Mouse (Mus musculus) neutrophil, adult 5-6 weeks (primary cell): ENCODE results near the gene Cacnb4. TPM values are rescaled to one million over a fixed set of nuclear protein-coding genes. Genes with fewer than 3 reads are reported as not detected.

Experiments
- ATAC-seq: fragments of 151-379, 151-347 bp; 2 replicates; pipeline ENCODE4 v1.8.0; 2017; ENCODE audit warnings: mild to moderate bottlenecking, moderate TSS enrichment; ENCODE audit not compliant: insufficient number of reproducible peaks, poor library complexity, low FRiP score, severe bottlenecking; ENCODE audit errors: extremely low read depth
- total RNA-seq: library from RNA; stranded (forward); fragments of 200-1000 nt; gene quantifications from 2 replicates; pipeline ENCODE4 v1.2.3, GENCODE M21; 2017

Cacnb4 gene
- total RNA-seq, 1 experiment from 2014 or later = 0.12 TPM

GRCm38 (mm10) chr2:52412524-52413037, 264.1 kb downstream of the Cacnb4 start:
- ATAC-seq = no peak

DNA sequence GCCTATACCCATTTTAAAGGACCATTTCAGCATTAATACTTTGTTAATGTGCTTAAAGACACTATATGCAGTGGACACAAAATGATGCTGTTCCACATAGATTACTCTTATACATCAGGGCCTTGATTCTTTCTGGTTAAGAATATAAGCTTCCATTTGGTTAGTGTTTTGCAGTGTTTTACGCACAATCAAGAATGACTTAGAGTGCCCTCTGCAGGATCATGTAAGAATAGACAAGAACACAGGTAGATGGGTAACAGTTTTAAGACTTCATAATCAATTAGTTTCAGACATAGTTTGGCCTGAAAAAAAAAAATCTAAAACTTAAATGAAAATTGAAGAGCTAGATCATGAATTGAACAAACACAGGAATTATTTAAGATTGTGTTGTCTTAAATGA, 270.2 kb downstream of the Cacnb4 start:
- 0 out of 2 replicates have a peak, but pooled peaks have one; percentile 41 for ATAC-seq

DNA sequence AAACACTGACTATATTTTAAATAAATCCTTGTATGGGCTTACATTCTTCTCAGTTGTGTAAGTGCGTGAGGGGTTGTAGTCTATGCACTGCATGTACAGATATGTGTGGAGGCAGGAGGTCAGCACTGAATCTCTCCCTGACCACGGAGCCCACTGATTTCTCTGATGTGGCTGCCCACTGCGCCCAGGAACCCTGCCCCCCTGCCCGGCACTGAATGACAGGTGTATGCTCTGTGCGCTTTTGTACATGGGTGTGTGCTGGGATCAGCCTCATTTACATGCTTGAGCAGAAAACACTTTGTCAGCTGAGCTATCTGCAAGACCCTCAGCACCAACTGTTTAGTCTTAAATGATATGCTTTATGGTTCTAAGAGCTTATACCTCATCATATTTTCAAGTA, 271.4 kb downstream of the Cacnb4 start:
- no peak for ATAC-seq

GRCm38 (mm10) chr2:52394529-52394928, 282.1 kb downstream of the Cacnb4 start:
- ATAC-seq = no peak

DNA sequence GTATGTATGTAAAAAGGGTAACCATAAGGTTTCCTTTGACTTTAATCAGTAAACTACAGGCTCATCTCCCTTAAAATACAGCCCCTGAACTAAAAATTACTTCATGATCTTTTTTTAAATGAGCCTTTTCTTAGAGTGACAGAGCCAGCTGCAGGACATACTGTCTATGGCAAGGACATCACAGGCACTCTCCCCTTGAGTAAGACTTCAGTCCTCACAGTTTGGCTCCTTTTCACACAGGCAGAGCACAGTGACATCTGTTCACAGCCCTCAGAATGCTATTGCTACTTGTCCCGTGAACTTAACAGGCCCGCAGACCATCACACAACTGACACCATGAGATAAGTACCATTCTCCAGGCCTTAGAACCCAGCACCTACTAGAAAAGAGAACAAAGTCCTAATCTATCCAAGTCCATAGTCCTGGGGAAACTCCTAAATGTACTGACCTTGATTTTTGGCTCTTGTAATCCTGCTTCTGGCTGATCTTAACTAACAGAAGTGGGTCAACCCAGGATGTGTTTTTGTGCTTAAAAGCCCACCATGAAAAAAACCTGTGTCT, 286.1 kb downstream of the Cacnb4 start:
- no peak for ATAC-seq

DNA sequence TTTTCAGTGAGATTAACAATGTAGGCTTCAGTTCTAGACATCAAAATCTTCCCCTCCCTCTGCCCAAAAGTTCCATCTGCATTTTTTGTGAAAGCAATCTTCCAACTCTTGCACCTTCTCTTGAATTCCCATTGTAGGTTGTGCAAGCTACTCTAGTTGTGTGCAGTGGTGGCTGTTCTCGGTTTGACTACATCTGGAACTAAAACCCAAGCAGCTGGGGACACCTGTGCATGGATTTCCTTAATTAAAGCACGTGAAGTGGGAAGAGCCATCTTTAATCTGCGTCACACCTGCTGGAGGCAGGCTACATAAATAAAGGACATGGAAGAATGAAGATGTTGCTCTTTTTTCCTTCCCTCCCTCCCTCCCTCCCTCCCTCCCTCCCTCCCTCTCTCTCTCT, 286.7 kb downstream of the Cacnb4 start:
- ATAC-seq = no peak

DNA sequence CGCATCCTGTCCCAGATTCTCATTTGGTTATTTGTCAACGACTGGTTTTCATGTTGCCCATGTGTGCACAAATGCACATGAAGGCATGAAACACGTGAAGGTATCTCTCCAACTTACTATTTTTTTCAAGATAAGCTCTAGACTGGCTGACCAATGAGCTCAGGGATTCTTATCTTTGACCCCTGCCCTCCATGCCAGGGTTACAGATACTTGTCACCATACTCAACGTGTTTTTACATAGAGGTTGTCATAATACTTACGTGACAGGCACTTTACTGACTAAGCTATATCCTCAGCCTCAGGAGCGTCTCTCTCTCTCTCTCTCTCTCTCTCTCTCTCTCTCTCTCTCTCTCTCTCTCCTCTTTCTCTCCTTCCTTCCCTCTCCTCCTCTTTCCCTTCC, 290.2 kb downstream of the Cacnb4 start:
- ATAC-seq = no peak

DNA sequence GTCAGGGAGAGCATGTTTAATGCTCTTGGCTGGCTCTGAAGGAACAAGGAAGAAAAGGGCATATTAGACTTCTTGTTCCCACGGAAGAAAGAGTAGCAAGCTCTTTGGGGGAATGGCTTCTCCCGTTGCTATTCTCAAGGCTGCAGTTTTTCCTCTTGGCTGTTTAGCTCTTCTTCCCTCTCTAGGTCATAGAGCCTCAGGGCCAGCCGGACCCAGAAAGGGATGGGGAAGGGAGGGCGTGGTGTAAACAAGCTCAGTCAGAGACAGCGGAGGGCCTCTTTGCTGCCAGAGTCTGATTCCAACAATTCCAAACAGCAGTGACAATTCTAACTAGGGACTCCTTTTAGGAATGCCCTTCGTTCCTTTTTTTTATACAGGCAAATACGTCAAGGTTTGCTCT, 290.6 kb downstream of the Cacnb4 start:
- no peak for ATAC-seq

- peak; percentile 53; the same call in 1 of the 2 replicates for ATAC-seq
Measured at GRCm38 (mm10) chr2:52378848-52379261, 297.8 kb downstream of the Cacnb4 start.

- ATAC-seq = 0 out of 2 replicates have a peak, but pooled peaks have one; percentile 23
Measured at GRCm38 (mm10) chr2:52378448-52378804, 298.2 kb downstream of the Cacnb4 start, which contains the start of gene Neb. TSS of gene Neb (minus strand) at chr2:52378474.

Other genes with a start within 250 kb of the Cacnb4 start
- gene Stam2, start 65.5 kb upstream of the Cacnb4 start, total RNA-seq = 30.2 and 34.7 TPM in 2 replicates
- 0.98 and 1.2 TPM in 2 replicates for gene Fmnl2, start 181.0 kb upstream of the Cacnb4 start, total RNA-seq